Mouse (Mus musculus) layer of hippocampus, adult 2 months (tissue): ENCODE data around the gene Cntnap2. TPM values are rescaled to one million over a fixed set of nuclear protein-coding genes. Genes with fewer than 3 reads are reported as not detected.

Experiments used
- DNase-seq, 2 experiments: peaks; one replicate each; pipeline ENCODE4 v3.0.0; 2022; ENCODE audit warnings: low spot score in 2 of 2
- H3K27ac ChIP-seq: fragments of 200-600 bp; 2 replicates; pipeline ENCODE4 v1.8.1; 2022
- H3K4me3 ChIP-seq: fragments of 200-600 bp; 2 replicates; pipeline ENCODE4 v1.8.1; 2022; ENCODE audit warnings: mild to moderate bottlenecking
- CTCF ChIP-seq: fragments of 200-600 bp; conservative IDR thresholded peaks from 2 replicates; pipeline ENCODE4 v1.8.1; 2022; ENCODE audit warnings: antibody characterized with exemption, mild to moderate bottlenecking, moderate library complexity
- total RNA-seq, 2 experiments: library from RNA; stranded (reverse); gene quantifications; 2 replicates each; pipeline ENCODE4 v1.2.3; 2021

The Cntnap2 gene
- total RNA-seq, 2 experiments from 2014 or later, result 126 to 147 TPM

DNA sequence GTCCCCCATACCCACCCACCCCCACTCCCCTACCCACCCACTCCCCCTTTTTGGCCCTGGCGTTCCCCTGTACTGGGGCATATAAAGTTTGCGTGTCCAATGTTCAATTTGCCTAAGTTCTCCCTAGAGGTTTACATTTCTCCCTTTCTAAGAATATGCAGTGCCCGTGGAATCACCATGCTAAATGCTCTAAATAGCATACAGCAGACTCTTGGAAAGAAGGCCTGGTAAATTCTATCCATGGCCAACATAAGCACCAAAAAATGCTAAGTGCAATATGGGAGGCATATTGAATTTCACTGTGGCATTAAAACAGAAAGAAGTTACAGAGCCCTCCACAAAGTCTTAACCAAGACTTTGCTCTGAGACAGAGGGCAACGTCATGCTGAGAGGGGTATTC lies 177.4 kb downstream of the Cntnap2 start:
- Histone ChIP-seq H3K27ac (no peak overlapping the region), H3K4me3 (no peak overlapping the region)
- TF ChIP-seq CTCF, result no peak
- DNase-seq, result no peak

DNA sequence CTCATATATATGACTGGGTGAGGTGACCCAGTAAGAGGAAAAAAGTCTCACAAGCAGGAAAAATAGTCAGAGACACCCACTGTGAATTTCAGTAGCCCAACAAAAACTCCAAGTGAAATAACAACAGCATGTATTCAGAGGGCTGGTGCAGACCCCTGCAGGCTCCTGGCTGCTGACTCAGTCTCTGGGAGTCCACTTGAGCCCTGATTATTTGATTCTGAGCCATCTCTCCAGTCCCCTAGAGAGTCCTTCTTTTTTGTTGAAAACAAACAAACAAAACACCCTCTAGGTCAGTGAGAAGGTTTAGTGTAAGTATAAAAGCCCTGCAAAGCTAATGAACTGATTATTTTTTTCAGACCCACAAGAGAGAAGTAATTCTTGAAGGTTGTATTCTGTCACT lies 179.0 kb downstream of the Cntnap2 start:
- DNase-seq, result no peak
- Histone ChIP-seq H3K27ac (no peak overlapping the region), H3K4me3 (no peak overlapping the region)
- TF ChIP-seq CTCF, result no peak

- no peak overlapping the region for H3K27ac ChIP-seq
- no peak for DNase-seq
- no peak overlapping the region for H3K4me3 ChIP-seq
- no peak for TF ChIP-seq CTCF
These were observed 182.1 kb downstream of the Cntnap2 start for GRCm38 (mm10) chr6:45241218-45241617.

GRCm38 (mm10) chr6:45244680-45245079 lies 185.5 kb downstream of the Cntnap2 start:
- Histone ChIP-seq H3K4me3 (no peak overlapping the region), H3K27ac (no peak overlapping the region)
- no peak for TF ChIP-seq CTCF
- DNase-seq, result no peak

- TF ChIP-seq CTCF, result no peak
- Histone ChIP-seq H3K4me3 (no peak overlapping the region), H3K27ac (no peak overlapping the region)
- DNase-seq, result no peak
These were observed 198.9 kb downstream of the Cntnap2 start for GRCm38 (mm10) chr6:45258047-45258446.

DNA sequence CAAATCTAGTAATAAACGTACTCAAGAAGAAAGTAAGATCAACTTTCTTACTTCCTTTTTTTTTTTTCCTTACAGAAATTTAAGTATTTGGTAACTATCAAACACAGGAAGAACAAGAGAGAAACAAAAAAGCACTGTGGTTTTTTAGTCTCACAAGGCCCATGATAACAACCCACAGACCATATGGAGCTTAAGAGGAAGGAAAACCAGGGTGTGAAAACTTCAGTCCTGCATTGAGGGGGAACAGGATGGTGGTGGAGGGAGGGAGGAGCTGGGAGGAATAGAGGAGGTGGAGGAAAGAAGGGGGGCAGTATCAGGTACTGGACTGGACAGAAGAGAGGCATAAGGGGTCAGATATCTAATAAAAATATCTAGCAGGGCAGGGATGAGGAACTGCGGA lies 212.4 kb downstream of the Cntnap2 start:
- DNase-seq, result peak in 1 of 2 experiments; percentile 4
- Histone ChIP-seq H3K4me3 (no peak overlapping the region), H3K27ac (peak overlapping the region; percentile 23; the same call in 1 of the 2 replicates)
- no peak for TF ChIP-seq CTCF

GRCm38 (mm10) chr6:45273259-45273775 lies 214.2 kb downstream of the Cntnap2 start:
- no peak for DNase-seq
- no peak overlapping the region for H3K4me3 ChIP-seq
- H3K27ac ChIP-seq, result no peak overlapping the region
- TF ChIP-seq CTCF, result no peak

DNA sequence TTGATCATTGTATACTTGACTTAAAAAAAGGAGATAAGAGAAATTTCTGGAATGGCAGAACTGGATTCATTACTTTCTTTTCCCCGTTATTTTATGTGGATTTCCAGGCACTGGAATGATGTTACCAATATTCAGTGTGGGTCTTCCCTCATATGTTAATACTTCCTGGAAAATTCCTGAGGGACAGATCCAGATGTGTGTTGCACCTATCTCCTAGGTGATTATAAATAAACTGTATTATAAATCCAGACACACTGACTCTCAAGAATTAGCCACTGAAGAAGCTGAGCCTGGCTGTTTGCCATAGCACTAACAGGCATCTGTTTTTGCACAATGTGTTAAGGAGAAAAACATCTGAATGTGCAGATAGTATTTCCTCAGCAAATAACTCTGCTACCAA lies 231.0 kb downstream of the Cntnap2 start:
- Histone ChIP-seq H3K27ac (no peak overlapping the region), H3K4me3 (no peak overlapping the region)
- TF ChIP-seq CTCF, result no peak
- no peak for DNase-seq

DNA sequence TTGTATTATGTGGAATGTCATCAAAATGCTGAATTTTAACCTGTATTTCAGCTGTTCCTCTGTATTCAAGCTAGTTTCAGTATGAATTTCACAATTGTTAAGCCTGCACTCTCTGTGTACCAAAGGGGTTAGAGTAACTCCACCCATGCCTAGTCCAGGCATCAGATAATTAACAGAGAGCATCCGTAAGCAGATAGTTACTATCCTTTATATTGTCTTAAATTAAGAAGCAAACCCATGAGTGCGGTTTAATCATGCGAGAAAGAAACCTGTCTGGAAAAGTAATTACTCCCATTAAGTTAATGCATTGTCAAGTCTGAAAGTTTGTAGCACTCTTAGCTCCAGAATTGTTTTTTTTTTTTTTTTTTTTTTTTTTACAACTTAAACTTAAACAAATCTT lies 258.3 kb downstream of the Cntnap2 start:
- H3K4me3 ChIP-seq, result no peak overlapping the region
- no peak for DNase-seq
- no peak overlapping the region for H3K27ac ChIP-seq
- no peak for TF ChIP-seq CTCF

- no peak overlapping the region for H3K4me3 ChIP-seq
- H3K27ac ChIP-seq, result no peak overlapping the region
- DNase-seq, result peak; percentile 15 to 64
- peak; percentile 98 for TF ChIP-seq CTCF
These were observed 264.3 kb downstream of the Cntnap2 start for GRCm38 (mm10) chr6:45323505-45323904.

GRCm38 (mm10) chr6:45327952-45328485 lies 268.9 kb downstream of the Cntnap2 start:
- Histone ChIP-seq H3K27ac (no peak overlapping the region), H3K4me3 (no peak overlapping the region)
- DNase-seq, result no peak
- no peak for TF ChIP-seq CTCF

DNA sequence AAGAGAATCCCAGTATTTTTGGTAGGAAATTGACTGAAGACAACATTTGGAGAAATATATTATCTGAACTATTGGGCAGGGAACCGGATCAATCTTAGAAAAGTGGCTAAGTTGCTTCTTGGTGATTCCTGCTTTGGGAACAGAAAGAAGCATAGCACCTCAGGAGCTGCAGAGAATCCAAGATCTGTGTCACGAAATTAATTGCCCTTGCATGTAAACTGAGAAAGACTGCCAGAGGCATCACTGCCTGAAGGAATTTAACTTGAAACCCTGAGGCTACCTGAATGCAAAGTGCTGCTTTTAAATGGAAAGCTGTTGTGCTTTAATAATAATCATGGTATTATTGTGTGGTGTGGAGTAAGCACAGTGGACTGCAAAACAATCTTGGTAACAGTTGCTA lies 286.2 kb downstream of the Cntnap2 start:
- no peak for TF ChIP-seq CTCF
- DNase-seq, result no peak
- Histone ChIP-seq H3K4me3 (no peak overlapping the region), H3K27ac (no peak overlapping the region)

GRCm38 (mm10) chr6:45345953-45346352 lies 286.8 kb downstream of the Cntnap2 start:
- no peak for TF ChIP-seq CTCF
- Histone ChIP-seq H3K4me3 (no peak overlapping the region), H3K27ac (no peak overlapping the region)
- DNase-seq, result no peak

GRCm38 (mm10) chr6:45366442-45366841 lies 307.3 kb downstream of the Cntnap2 start:
- Histone ChIP-seq H3K27ac (no peak overlapping the region), H3K4me3 (no peak overlapping the region)
- no peak for TF ChIP-seq CTCF
- no peak for DNase-seq

DNA sequence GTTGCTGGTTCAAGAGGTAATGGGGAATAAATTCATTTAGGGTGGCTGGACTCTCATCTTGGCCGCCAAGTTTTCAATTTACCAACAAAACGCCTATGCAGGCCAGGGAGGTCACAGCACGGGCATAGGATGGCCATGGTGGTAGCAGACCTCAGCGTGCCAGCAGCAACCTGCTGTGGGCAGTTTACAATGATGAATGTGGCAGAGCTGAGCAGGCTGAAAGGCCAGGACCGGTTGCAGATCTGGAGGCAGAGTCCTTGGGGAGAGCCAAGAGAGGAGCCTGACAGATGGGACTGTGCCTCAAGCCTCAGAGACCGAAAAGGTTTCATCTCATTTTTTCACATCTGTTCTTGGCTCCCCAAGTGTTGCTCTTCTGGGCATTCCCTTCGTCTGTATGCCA lies 322.0 kb downstream of the Cntnap2 start:
- H3K27ac ChIP-seq, result no peak overlapping the region
- no peak overlapping the region for H3K4me3 ChIP-seq
- DNase-seq, result no peak
- TF ChIP-seq CTCF, result no peak
